Mouse (Mus musculus) bone marrow macrophage, adult 2 months (primary cell): ENCODE results near the gene Nab1. TPM values are rescaled to one million over a fixed set of nuclear protein-coding genes. Genes with fewer than 3 reads are reported as not detected.

Experiments
- H3K27ac ChIP-seq: 2 replicates; pipeline ENCODE4 v1.5.1; 2012; ENCODE audit warnings: low read depth, low read length; ENCODE audit not compliant: insufficient read depth
- H3K4me1 ChIP-seq: 2 replicates; pipeline ENCODE4 v1.6.1; 2012; ENCODE audit warnings: low read length; ENCODE audit not compliant: control insufficient read depth, insufficient read depth
- H3K4me3 ChIP-seq: 2 replicates; pipeline ENCODE4 v1.5.1; 2012; ENCODE audit warnings: mild to moderate bottlenecking, low read length, moderate library complexity; ENCODE audit not compliant: insufficient read depth
- CTCF ChIP-seq: IDR thresholded peaks from 2 replicates; pipeline ENCODE4 v1.5.1; 2012; ENCODE audit warnings: low read depth, mild to moderate bottlenecking, low read length, moderate library complexity
- POLR2A ChIP-seq: IDR thresholded peaks from 2 replicates; pipeline ENCODE4 v1.6.1; 2012; ENCODE audit warnings: mild to moderate bottlenecking, low read depth, low read length, borderline replicate concordance
- polyA plus RNA-seq: library from polyadenylated mRNA; stranded (reverse); fragments of >200 nt; gene quantifications from 2 replicates; pipeline ENCODE4 v1.2.4, GENCODE M21; 2012; ENCODE audit not compliant: missing spikeins, insufficient read depth, insufficient read length

Nab1 gene
- polyA plus RNA-seq, 1 experiment, result 50.2 TPM

DNA sequence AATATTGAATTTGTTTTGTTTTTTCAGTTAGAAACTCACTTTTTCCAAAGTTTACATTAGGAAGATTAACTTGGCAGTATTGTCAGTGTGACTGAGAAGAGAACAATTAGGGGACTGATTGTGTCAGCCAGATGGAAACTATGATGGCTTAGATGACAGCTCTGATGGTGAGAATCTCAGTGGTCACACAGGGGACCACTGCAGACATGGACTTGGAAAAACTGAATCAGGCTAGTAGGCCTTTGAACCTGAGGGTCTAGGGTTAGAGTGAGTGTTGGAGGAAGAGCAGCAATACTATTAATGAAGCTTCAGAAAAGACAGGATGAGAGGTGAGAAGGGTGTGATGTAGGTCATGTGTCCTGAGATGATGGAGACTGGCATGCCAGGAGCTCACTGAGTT lies 78.9 kb downstream of the Nab1 start:
- Histone ChIP-seq H3K4me3 (no peak overlapping the region), H3K27ac (no peak overlapping the region)

DNA sequence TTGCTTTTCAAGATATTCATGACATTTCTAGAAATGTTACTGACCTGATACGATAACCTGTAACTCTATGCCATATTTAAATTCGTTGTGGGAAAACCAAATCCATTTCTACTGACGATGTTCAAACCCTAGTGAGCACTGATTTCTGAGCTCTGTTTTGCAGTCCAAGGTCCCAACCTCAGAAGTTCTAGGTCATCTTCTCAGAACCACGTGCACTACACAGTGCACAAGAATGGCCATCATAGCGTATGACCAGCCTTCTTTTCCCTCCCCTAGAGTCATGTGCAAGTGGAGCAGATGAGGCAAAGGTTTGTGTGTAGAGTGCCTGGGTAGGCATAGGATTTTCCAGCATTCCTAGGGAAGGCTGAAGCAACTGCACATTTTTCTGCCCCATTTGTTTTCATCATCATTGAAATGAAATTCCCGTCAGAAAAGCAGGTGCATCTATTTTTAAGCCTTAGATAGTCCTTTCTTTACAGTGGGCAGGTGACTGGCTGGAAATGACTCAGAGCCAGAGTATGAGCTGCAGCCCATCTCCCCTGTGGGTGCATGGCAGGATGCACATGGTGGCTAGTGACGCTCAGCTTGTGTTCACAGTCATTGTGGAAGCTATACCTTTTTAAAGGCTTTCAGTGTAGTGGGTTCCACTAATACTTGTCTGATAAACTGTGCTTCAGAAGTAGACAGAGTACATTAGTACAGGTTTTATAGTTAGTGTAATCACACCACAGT lies 81.2 kb downstream of the Nab1 start:
- H3K4me3 ChIP-seq, result no peak overlapping the region
- TF ChIP-seq POLR2A, result no peak
- no peak for TF ChIP-seq CTCF
- no peaks in the 10 kb centered on the region for H3K4me1 ChIP-seq
- H3K27ac ChIP-seq, result no peak overlapping the region

More for the DNA sequence above, 78.9 kb downstream of the Nab1 start:
- no peak for TF ChIP-seq POLR2A
- no peak for TF ChIP-seq CTCF
- no peaks in the 10 kb centered on the region for H3K4me1 ChIP-seq

Other genes with a start within 250 kb of the Nab1 start
- 10.2 and 11.6 TPM in 2 replicates for gene Nemp2, start 130.0 kb upstream of the Nab1 start, polyA plus RNA-seq
- 38.7 and 44.1 TPM in 2 replicates for gene Mfsd6, start 226.8 kb upstream of the Nab1 start, polyA plus RNA-seq